Mouse (Mus musculus) kidney, adult 2 months (tissue): ENCODE results near the gene Tex12. TPM values are rescaled to one million over a fixed set of nuclear protein-coding genes. Genes with fewer than 3 reads are reported as not detected.

Source experiments
- DNase-seq: peaks from one replicate; pipeline ENCODE4 v3.0.0; 2021
- H3K27ac ChIP-seq: fragments of 200-500 bp; 2 replicates; pipeline ENCODE4 v1.5.1; 2012; ENCODE audit warnings: low read depth, low read length, control low read depth, inconsistent platforms; ENCODE audit not compliant: insufficient read depth
- H3K27me3 ChIP-seq: fragments of 200-500 bp; replicated peaks from 2 replicates; pipeline ENCODE4 v1.6.1; 2012; ENCODE audit warnings: mild to moderate bottlenecking, moderate library complexity, low read length, inconsistent platforms; ENCODE audit not compliant: control insufficient read depth, insufficient read depth
- H3K36me3 ChIP-seq: fragments of 200-500 bp; 2 replicates; pipeline ENCODE4 v1.6.1; 2012; ENCODE audit warnings: mild to moderate bottlenecking, moderate library complexity, low read length, inconsistent platforms; ENCODE audit not compliant: control insufficient read depth, insufficient read depth
- H3K4me1 ChIP-seq: fragments of 200-500 bp; 2 replicates; pipeline ENCODE4 v1.6.1; 2011; ENCODE audit warnings: low read length; ENCODE audit not compliant: control insufficient read depth, insufficient read depth
- H3K4me3 ChIP-seq: fragments of 200-500 bp; 2 replicates; pipeline ENCODE4 v1.5.1; 2011; ENCODE audit warnings: mild to moderate bottlenecking, low read depth, low read length, control low read depth; ENCODE audit not compliant: insufficient read depth
- CTCF ChIP-seq: fragments of 200-500 bp; conservative IDR thresholded peaks from 2 replicates; pipeline ENCODE4 v1.5.1; 2011; ENCODE audit warnings: low read depth, mild to moderate bottlenecking, control low read depth, low read length, moderate library complexity, mixed read lengths; ENCODE audit not compliant: insufficient read depth, insufficient read length
- POLR2A ChIP-seq: fragments of 200-500 bp; IDR thresholded peaks from one replicate; pipeline ENCODE4 v1.6.1; 2011; ENCODE audit warnings: low read depth, low read length, control low read depth
- WGBS: fragments of 180-500 bp; shearing (Covaris S2); methylation state at CpG from one replicate; pipeline ENCODE4 v1.1.7; 2018; 5-methylcytosine and 5-hydroxymethylcytosine counted together
- polyA plus RNA-seq: library from polyadenylated mRNA; depleted of rRNA; stranded (reverse); fragments of >200 nt; gene quantifications from 2 replicates; pipeline ENCODE4 v1.2.3, GENCODE M21; 2012

The Tex12 gene
- polyA plus RNA-seq, 1 experiment: not detected

- H3K4me1 ChIP-seq: peaks cover 6% of the 10 kb centered on the region; the same call in 1 of the 2 replicates
- peaks cover 9% of the 10 kb centered on the region for H3K36me3 ChIP-seq
- TF ChIP-seq POLR2A (no peak), CTCF (no peak)
- no peak for DNase-seq
- no peak overlapping the region for H3K27ac ChIP-seq
- no peak overlapping the region for H3K4me3 ChIP-seq
- no peaks in the 10 kb centered on the region for H3K27me3 ChIP-seq
- 72% methylated on average over 8 of the region's 8 CpGs for WGBS
Observed at GRCm38 (mm10) chr9:50596973-50597372, 35.8 kb upstream of the Tex12 start.

- no peak overlapping the region for H3K27ac ChIP-seq
- DNase-seq: peak; percentile 67
- WGBS: 52% methylated on average over 12 of the region's 12 CpGs
- TF ChIP-seq POLR2A (no peak), CTCF (no peak)
- H3K36me3 ChIP-seq: peaks cover 9% of the 10 kb centered on the region
- no peak overlapping the region for H3K4me3 ChIP-seq
- H3K4me1 ChIP-seq: peaks cover 3% of the 10 kb centered on the region; the same call in 1 of the 2 replicates
- H3K27me3 ChIP-seq: no peaks in the 10 kb centered on the region
Observed at GRCm38 (mm10) chr9:50594794-50595417, 33.8 kb upstream of the Tex12 start.

GRCm38 (mm10) chr9:50593544-50593943 lies 32.4 kb upstream of the Tex12 start:
- Histone ChIP-seq H3K4me1 (peaks cover 3% of the 10 kb centered on the region; the same call in 1 of the 2 replicates), H3K27me3 (no peaks in the 10 kb centered on the region), H3K27ac (no peak overlapping the region), H3K4me3 (no peak overlapping the region), H3K36me3 (peaks cover 8% of the 10 kb centered on the region)
- TF ChIP-seq POLR2A: no peak
- peak; percentile 61 for TF ChIP-seq CTCF
- peak; percentile 42 for DNase-seq
- 82% methylated on average over 3 of the region's 3 CpGs for WGBS

GRCm38 (mm10) chr9:50592955-50593354 lies 31.8 kb upstream of the Tex12 start:
- 92% methylated on average over 9 of the region's 9 CpGs for WGBS
- Histone ChIP-seq H3K4me3 (no peak overlapping the region), H3K36me3 (peaks cover 6% of the 10 kb centered on the region), H3K4me1 (peaks cover 3% of the 10 kb centered on the region; the same call in 1 of the 2 replicates), H3K27me3 (no peaks in the 10 kb centered on the region), H3K27ac (no peak overlapping the region)
- DNase-seq: no peak
- TF ChIP-seq CTCF (no peak), POLR2A (no peak)

GRCm38 (mm10) chr9:50590856-50591518 lies 29.9 kb upstream of the Tex12 start:
- Histone ChIP-seq H3K27ac (no peak overlapping the region), H3K4me3 (no peak overlapping the region), H3K27me3 (no peaks in the 10 kb centered on the region), H3K36me3 (no peaks in the 10 kb centered on the region), H3K4me1 (peaks cover 4% of the 10 kb centered on the region; the same call in 1 of the 2 replicates)
- TF ChIP-seq POLR2A (no peak), CTCF (no peak)
- no peak for DNase-seq
- WGBS: 76% methylated on average over 10 of the region's 10 CpGs

GRCm38 (mm10) chr9:50586955-50587354 lies 25.8 kb upstream of the Tex12 start:
- no peak overlapping the region for H3K4me3 ChIP-seq
- no peak for DNase-seq
- peaks cover 4% of the 10 kb centered on the region; the same call in 1 of the 2 replicates for H3K4me1 ChIP-seq
- 76% methylated on average over 4 of the region's 4 CpGs for WGBS
- H3K36me3 ChIP-seq: no peaks in the 10 kb centered on the region
- no peak for TF ChIP-seq POLR2A
- no peak for TF ChIP-seq CTCF
- H3K27ac ChIP-seq: no peak overlapping the region
- no peaks in the 10 kb centered on the region for H3K27me3 ChIP-seq

GRCm38 (mm10) chr9:50585145-50585818 lies 24.2 kb upstream of the Tex12 start:
- Histone ChIP-seq H3K4me1 (peaks cover 4% of the 10 kb centered on the region; the same call in 1 of the 2 replicates), H3K27me3 (no peaks in the 10 kb centered on the region), H3K4me3 (no peak overlapping the region), H3K36me3 (no peaks in the 10 kb centered on the region), H3K27ac (no peak overlapping the region)
- TF ChIP-seq CTCF (no peak), POLR2A (no peak)
- 64% methylated on average over 6 of the region's 6 CpGs for WGBS
- DNase-seq: peak; percentile 91
